Mouse (Mus musculus) mouse trophoblast stem cell (cell line): ENCODE measurements at regions not wholly inside any gene's neighbourhood (a gene's known extent, or its start where the extent isn't known, plus 50 kb on each side); places are given as distances from the start of the nearest gene placed in this dataset.

Experiments
- in situ Hi-C, 2 experiments: fragments of 300-500 bp; cut with MseI, MboI; formaldehyde crosslinking; loops; 2 replicates in 1 of 2; 3 replicates in 1 of 2; pipeline ENCODE4 v1.15.1; 2025

- in situ Hi-C loops = no loop called here
Measured at GRCm38 (mm10) chr7:69578958-69579810, 787.4 kb downstream of the Nr2f2 start.

- in situ Hi-C loops = no loop called here
Measured at GRCm38 (mm10) chr7:69577754-69578153, 788.8 kb downstream of the Nr2f2 start.

GRCm38 (mm10) chr7:69576596-69576995, 789.9 kb downstream of the Nr2f2 start:
- in situ Hi-C loops = no loop called here

GRCm38 (mm10) chr7:69573730-69574129, 792.8 kb downstream of the Nr2f2 start:
- in situ Hi-C loops = no loop called here

GRCm38 (mm10) chr7:69572626-69573394, 793.7 kb downstream of the Nr2f2 start:
- in situ Hi-C loops = no loop called here

- in situ Hi-C loops = no loop called here
Measured at GRCm38 (mm10) chr7:69566949-69567348, 799.6 kb downstream of the Nr2f2 start.

GRCm38 (mm10) chr7:69564432-69564831, 802.1 kb downstream of the Nr2f2 start:
- in situ Hi-C loops = no loop called here

- in situ Hi-C loops = no loop called here
Measured at GRCm38 (mm10) chr7:69554776-69555175, 805.7 kb upstream of the Arrdc4 start.

- in situ Hi-C loops = no loop called here
Measured at GRCm38 (mm10) chr7:69553981-69554380, 804.9 kb upstream of the Arrdc4 start.

GRCm38 (mm10) chr7:69536072-69536471, 787.0 kb upstream of the Arrdc4 start:
- in situ Hi-C loops = no loop called here

- in situ Hi-C loops = no loop called here
Measured at GRCm38 (mm10) chr7:69513966-69514365, 764.9 kb upstream of the Arrdc4 start.

- in situ Hi-C loops = no loop called here
Measured at GRCm38 (mm10) chr7:69510389-69510788, 761.3 kb upstream of the Arrdc4 start.

GRCm38 (mm10) chr7:69493062-69493930, 744.3 kb upstream of the Arrdc4 start:
- in situ Hi-C loops = loop anchor here (25.0 kb wide), 1 partner anchor 844 kb away; no protein-coding TSS in a partner anchor

- in situ Hi-C loops = loop anchor here (25.0 kb wide), 1 partner anchor 846 kb away; no protein-coding TSS in a partner anchor
Measured at GRCm38 (mm10) chr7:69490566-69491466, 741.8 kb upstream of the Arrdc4 start.

GRCm38 (mm10) chr7:69488630-69489029, 739.6 kb upstream of the Arrdc4 start:
- in situ Hi-C loops = loop anchor here (25.0 kb wide), 1 partner anchor 849 kb away; no protein-coding TSS in a partner anchor

- in situ Hi-C loops = loop anchor here (25.0 kb wide), 1 partner anchor 850 kb away; no protein-coding TSS in a partner anchor
Measured at GRCm38 (mm10) chr7:69487111-69487510, 738.1 kb upstream of the Arrdc4 start.

GRCm38 (mm10) chr7:69484552-69484951, 735.5 kb upstream of the Arrdc4 start:
- in situ Hi-C loops = loop anchor here (25.0 kb wide), 1 partner anchor 853 kb away; no protein-coding TSS in a partner anchor
